Mouse (Mus musculus) gastrocnemius, postnatal 14 days (tissue): ENCODE results near the gene Rai1. TPM values are rescaled to one million over a fixed set of nuclear protein-coding genes. Genes with fewer than 3 reads are reported as not detected.

Experiments used
- DNase-seq: peaks from one replicate; pipeline ENCODE4 v3.0.0; 2021; ENCODE audit warnings: mixed read lengths
- intact Hi-C: fragments of 180-260 bp; cut with DNase I; formaldehyde crosslinking; loops from one replicate; pipeline ENCODE4 v1.15.1; 2025; ENCODE audit warnings: low total_unique reads
- total RNA-seq, 2 experiments: library from RNA; stranded (reverse); gene quantifications; 2 replicates each; pipeline ENCODE4 v1.2.3; 2021

Rai1 gene
- total RNA-seq, 2 experiments from 2014 or later, result 15.9 to 18.3 TPM

GRCm38 (mm10) chr11:60178506-60178905 is 73.7 kb downstream of the Rai1 start:
- intact Hi-C loops, result loop anchor here (5.0 kb wide), 1 partner anchor 36 kb away; no protein-coding TSS in a partner anchor
- DNase-seq, result no peak

DNA sequence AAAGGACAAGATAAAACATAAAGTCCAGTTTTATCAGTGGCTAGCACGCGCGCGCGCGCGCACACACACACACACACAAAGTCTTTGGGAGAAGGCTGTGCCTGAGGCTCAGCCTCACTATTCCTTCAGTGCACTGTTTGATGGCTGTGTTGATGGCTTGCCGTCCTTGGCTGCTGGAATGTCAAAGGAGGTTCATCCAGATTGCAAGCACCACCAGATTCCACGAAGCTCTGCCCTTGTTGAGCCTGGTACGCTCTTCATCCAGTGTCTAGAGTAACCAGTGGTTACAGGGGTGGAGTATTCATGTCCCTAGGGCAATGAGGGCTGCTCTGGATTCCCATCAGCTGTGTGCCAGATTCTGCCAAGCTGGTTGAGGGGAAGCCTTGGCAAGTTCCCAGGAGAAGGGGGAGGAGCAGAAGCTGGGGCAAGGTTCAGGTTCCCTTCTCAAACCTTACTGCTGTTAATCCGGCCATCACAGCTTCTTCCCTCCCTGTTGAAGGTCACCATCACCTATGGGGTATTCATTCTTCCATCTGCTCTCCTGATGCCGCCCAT is 77.4 kb downstream of the Rai1 start:
- intact Hi-C loops, result no loop called here
- DNase-seq, result no peak

- intact Hi-C loops, result no loop called here
- DNase-seq, result no peak
Observed at GRCm38 (mm10) chr11:60182741-60183140, 77.9 kb downstream of the Rai1 start.

- no peak for DNase-seq
- intact Hi-C loops, result loop anchor here (5.0 kb wide), 1 partner anchor 77 kb away; the partner anchor contains the start of gene Rai1
Observed at GRCm38 (mm10) chr11:60184346-60185325, 79.8 kb downstream of the Rai1 start.

DNA sequence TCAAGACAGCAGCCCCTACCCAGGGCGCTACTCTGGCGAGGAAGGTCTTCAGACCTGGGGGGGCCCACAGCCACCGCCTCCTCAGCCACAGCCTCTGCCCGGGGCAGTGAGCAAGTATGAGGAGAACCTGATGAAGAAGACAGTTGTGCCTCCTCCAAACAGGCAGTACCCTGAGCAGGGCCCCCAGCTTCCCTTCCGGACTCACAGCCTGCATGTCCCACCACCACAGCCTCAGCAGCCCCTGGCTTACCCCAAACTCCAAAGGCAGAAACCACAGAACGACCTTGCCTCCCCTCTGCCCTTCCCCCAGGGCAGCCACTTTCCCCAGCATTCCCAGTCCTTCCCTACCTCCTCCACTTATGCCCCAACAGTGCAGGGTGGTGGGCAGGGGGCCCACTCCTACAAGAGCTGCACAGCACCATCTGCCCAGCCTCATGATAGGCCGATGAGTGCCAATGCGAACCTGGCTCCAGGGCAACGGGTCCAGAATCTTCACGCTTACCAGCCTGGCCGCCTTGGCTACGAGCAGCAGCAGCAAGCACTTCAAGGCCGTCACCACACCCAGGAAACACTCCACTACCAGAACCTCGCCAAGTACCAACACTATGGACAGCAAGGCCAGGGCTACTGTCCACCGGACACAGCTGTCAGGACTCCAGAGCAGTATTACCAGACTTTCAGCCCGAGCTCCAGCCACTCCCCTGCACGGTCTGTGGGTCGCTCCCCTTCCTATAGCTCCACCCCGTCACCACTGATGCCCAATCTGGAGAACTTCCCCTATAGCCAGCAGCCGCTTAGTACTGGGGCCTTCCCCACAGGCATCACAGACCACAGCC is 80.8 kb downstream of the Rai1 start:
- no peak for DNase-seq
- intact Hi-C loops, result loop anchor here (5.0 kb wide), 1 partner anchor 78 kb away; the partner anchor contains the start of gene Rai1

DNA sequence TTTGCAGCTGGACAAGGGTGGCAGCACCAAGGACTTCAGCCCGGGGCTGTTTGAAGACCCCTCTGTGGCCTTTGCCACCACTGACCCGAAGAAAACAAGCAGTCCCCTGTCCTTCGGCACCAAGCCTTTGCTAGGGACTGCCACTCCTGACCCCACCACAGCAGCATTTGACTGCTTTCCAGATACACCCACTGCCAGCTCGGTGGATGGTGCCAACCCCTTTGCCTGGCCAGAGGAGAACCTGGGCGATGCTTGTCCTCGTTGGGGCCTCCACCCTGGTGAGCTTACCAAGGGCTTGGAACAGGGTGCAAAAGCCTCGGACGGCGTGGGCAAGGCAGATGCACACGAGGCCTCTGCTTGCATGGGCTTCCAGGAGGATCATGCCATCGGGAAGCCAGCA is 82.3 kb downstream of the Rai1 start:
- intact Hi-C loops, result loop anchor here (5.0 kb wide), 1 partner anchor 80 kb away; the partner anchor contains the start of gene Rai1
- no peak for DNase-seq

DNA sequence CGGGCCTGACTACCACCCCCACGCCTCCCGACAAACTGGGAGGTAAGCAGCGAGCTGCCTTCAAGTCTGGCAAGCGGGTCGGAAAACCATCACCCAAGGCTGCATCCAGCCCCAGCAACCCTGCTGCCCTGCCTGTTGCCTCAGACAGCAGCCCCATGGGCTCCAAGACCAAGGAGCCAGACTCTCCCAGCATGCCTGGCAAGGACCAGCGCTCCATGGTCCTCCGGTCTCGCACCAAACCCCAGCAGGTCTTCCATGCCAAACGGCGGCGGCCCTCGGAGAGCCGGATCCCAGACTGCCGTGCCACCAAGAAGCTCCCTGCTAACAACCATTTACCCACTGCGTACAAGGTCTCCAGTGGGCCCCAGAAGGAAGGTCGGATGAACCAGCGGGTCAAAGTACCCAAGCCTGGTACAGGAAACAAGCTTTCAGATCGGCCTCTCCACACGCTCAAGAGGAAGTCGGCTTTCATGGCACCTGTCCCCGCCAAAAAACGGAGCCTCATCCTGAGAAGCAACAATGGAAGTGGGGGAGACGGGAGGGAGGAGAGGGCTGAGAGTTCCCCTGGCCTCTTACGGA is 83.6 kb downstream of the Rai1 start:
- intact Hi-C loops, result loop anchor here (5.0 kb wide), 1 partner anchor 81 kb away; the partner anchor contains the start of gene Rai1
- no peak for DNase-seq

- intact Hi-C loops, result loop anchor here (5.0 kb wide), 1 partner anchor 82 kb away; the partner anchor contains the start of gene Rai1
- no peak for DNase-seq
Observed at GRCm38 (mm10) chr11:60189501-60190040, 84.8 kb downstream of the Rai1 start.

DNA sequence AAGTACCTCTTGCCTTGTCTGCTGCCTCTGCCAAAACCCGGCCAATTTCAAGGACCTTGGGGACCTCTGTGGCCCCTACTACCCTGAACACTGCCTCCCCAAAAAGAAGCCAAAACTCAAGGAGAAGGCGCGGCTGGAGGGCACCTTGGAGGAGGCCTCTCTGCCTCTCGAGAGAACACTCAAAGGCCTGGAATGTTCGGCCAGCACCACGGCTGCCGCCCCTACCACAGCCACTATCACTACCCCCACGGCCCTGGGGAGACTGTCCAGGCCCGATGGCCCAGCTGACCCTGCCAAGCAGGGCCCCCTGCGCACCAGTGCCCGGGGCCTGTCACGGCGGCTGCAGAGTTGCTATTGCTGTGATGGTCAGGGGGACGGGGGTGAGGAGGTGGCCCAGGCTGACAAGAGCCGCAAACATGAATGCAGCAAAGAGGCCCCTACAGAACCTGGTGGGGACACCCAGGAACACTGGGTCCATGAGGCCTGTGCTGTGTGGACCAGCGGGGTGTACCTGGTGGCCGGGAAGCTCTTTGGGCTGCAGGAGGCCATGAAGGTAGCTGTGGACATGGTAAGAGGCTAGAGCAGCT is 85.3 kb downstream of the Rai1 start:
- DNase-seq, result no peak
- intact Hi-C loops, result no loop called here

- no peak for DNase-seq
- intact Hi-C loops, result no loop called here
Observed at GRCm38 (mm10) chr11:60192534-60192933, 87.7 kb downstream of the Rai1 start.

GRCm38 (mm10) chr11:60193556-60193955 is 88.7 kb downstream of the Rai1 start:
- no peak for DNase-seq
- intact Hi-C loops, result no loop called here

DNA sequence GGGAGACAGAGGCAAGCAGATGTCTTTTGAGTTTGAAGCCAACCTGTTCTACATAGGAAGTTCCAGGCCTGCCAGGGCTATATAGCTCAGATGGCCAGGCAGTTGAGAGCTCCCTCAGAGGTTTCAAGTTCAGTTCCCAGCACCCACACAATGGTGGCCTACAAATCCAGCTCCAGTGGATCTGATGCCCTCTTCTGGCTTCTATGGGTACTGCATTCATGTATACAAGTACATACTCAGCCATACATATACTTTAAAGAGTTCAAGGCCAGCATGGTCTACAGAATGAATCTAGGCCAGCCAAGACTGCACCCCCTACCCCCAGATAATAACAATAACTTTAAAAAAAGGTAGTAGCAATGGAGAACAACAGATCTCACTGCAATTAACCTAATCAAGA is 90.3 kb downstream of the Rai1 start:
- intact Hi-C loops, result loop anchor here (5.0 kb wide), 1 partner anchor 217 kb away; no protein-coding TSS in a partner anchor
- DNase-seq, result no peak

- DNase-seq, result no peak
- intact Hi-C loops, result loop anchor here (5.0 kb wide), 1 partner anchor 216 kb away; no protein-coding TSS in a partner anchor
Observed at GRCm38 (mm10) chr11:60196344-60196743, 91.5 kb downstream of the Rai1 start.

GRCm38 (mm10) chr11:60197998-60198619 is 93.3 kb downstream of the Rai1 start:
- intact Hi-C loops, result loop anchor here (5.0 kb wide), 1 partner anchor 214 kb away; no protein-coding TSS in a partner anchor

GRCm38 (mm10) chr11:60198651-60199050 is 93.8 kb downstream of the Rai1 start:
- intact Hi-C loops, result loop anchor here (5.0 kb wide), 1 partner anchor 214 kb away; no protein-coding TSS in a partner anchor
- no peak for DNase-seq

More at GRCm38 (mm10) chr11:60197998-60198619, 93.3 kb downstream of the Rai1 start:
- no peak for DNase-seq

GRCm38 (mm10) chr11:60199702-60200184 is 94.9 kb downstream of the Rai1 start:
- intact Hi-C loops, result loop anchor here (5.0 kb wide), 2 partner anchors 98 to 213 kb away; no protein-coding TSS in a partner anchor
- DNase-seq, result peak; percentile 86

DNA sequence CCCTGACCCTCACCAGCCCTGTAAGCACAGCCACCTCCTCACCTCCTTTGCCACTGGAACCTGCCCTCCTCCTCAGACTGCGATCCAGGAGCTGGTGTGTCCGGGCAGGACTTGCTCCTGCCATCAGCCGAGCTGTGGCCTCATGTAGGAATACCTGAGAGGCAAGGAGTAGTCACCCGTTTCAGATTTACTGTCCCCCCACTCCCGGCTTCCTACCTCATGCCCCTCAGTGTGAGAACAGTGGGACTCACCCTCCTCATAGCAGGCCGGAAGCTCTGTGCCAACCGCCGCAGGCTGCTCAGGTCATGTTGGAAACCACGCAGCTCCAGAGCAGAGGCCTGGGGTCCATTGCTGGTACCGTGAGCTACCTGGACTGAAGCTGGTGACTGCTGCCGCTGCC is 95.6 kb downstream of the Rai1 start:
- intact Hi-C loops, result loop anchor here (5.0 kb wide), 1 partner anchor 97 kb away; no protein-coding TSS in a partner anchor

More for the DNA sequence above, 95.6 kb downstream of the Rai1 start:
- no peak for DNase-seq
